Mouse (Mus musculus): Measurements from ENCODE around the gene Camk2n1.

DNA sequence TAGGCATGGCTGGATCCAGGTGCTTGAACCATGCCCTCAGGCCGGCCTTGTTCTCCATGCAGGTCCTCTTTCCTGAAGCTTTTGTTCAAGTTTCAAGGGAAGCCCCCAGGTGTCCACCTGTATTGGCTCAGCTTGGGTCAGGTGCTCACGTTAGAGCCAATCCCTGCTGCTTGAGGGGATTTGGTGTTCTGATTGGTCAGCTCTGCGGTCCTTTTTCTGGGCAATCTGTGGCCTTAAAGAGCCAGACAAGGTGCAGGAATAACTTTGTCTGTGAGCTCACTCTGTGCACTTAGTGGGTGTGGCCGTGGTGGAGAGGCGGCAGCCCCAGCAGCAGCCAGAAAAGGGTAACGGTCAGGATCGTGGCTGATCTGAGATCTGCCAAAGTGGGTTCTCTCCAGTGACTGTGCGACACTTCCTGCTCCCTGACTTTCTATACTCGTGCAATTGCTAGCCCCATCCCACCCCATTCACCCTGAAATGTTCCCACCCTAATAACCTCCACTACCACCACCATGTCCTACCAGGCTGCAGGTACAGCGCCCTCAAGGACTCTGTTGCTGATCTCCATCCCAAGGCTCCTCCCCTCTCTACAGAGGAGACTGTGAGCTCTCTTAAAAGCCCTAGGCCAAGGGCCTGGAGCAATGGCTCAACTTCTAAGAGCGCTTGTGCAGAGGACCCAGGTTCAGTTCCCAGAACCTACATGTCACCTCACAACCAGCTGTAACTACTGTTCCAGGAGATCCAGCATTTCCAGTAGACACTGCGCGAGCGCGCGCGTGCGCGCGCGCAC lies 45.9 kb downstream of the Camk2n1 start:
- TF ChIP-seq POLR2A (IDR thresholded peaks at IDR 0.05; ENCODE audit: insufficient read depth, low read depth, low read length) (no peak), CTCF (IDR thresholded peaks at IDR 0.05) (no peak)

All from heart, adult 2 months (tissue).